Mouse (Mus musculus) c-Kit-positive CD71-positive TER-119-negative erythroid progenitor cells, embryonic 14.5 days (primary cell): Measurements from ENCODE around the gene Lsp1.
A peak's percentile ranks its signal among the peaks of the same experiment; 100 is the strongest.

ENCODE experiments used
- DNase-seq: peaks from one replicate; pipeline ENCODE4 v3.0.0-alpha.2; 2013; ENCODE audit warnings: low read depth

Lsp1 gene

GRCm38 (mm10) chr7:142506501-142506900, 45.9 kb downstream of the Lsp1 start:
- no peak for DNase-seq

GRCm38 (mm10) chr7:142507453-142507852, 46.8 kb downstream of the Lsp1 start:
- no peak for DNase-seq

- no peak for DNase-seq
Observed at GRCm38 (mm10) chr7:142509518-142509917, 48.9 kb downstream of the Lsp1 start.

GRCm38 (mm10) chr7:142510021-142510777, 49.6 kb downstream of the Lsp1 start:
- DNase-seq: no peak

- DNase-seq: no peak
Observed at GRCm38 (mm10) chr7:142514048-142514447, 53.4 kb downstream of the Lsp1 start.

GRCm38 (mm10) chr7:142516221-142516978, 55.8 kb downstream of the Lsp1 start:
- no peak for DNase-seq

GRCm38 (mm10) chr7:142517531-142517930, 56.9 kb downstream of the Lsp1 start:
- DNase-seq: no peak

DNA sequence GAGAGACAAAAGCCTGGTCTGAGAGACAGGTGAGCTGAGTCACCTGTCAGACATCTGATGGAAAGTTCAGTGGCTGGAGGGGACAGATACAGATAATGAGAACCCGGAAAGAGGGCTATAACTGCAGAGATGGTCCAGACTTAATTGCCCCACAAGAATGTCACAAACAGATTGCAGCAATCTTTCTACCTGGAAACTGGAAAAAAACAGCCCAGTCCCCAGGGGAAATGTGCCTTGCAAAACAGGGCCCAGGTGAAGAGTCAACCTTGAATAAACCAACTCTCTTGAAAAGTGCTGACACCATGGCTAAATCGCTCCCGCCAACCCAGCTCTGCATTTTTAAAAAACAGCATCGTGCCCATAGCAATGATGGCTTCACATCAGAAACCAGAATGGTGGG, 59.7 kb downstream of the Lsp1 start:
- no peak for DNase-seq

GRCm38 (mm10) chr7:142522352-142522751, 61.7 kb downstream of the Lsp1 start:
- no peak for DNase-seq

- DNase-seq: no peak
Observed at GRCm38 (mm10) chr7:142523200-142523990, 62.8 kb downstream of the Lsp1 start.

- DNase-seq: no peak
Observed at GRCm38 (mm10) chr7:142525342-142526178, 65.0 kb downstream of the Lsp1 start.

GRCm38 (mm10) chr7:142529350-142529749, 68.7 kb downstream of the Lsp1 start:
- DNase-seq: peak; percentile 36

- no peak for DNase-seq
Observed at GRCm38 (mm10) chr7:142531973-142532521, 71.4 kb downstream of the Lsp1 start.

GRCm38 (mm10) chr7:142532671-142533058, 72.1 kb downstream of the Lsp1 start, which contains the start of gene Mrpl23:
TSS of gene Mrpl23 (plus strand) at chr7:142532686.
- no peak for DNase-seq

GRCm38 (mm10) chr7:142533059-142533855, 72.6 kb downstream of the Lsp1 start:
- peak; percentile 47 for DNase-seq

GRCm38 (mm10) chr7:142535116-142535515, 74.5 kb downstream of the Lsp1 start:
- DNase-seq: no peak

GRCm38 (mm10) chr7:142535832-142536231, 75.2 kb downstream of the Lsp1 start:
- no peak for DNase-seq

GRCm38 (mm10) chr7:142537181-142537580, 76.6 kb downstream of the Lsp1 start:
- DNase-seq: no peak

- DNase-seq: peak; percentile 52
Observed at GRCm38 (mm10) chr7:142537879-142538278, 77.3 kb downstream of the Lsp1 start.

- DNase-seq: no peak
Observed at GRCm38 (mm10) chr7:142538291-142538690, 77.7 kb downstream of the Lsp1 start.
